Mouse (Mus musculus): ENCODE results near the gene Cdc16. TPM values are rescaled to one million over a fixed set of nuclear protein-coding genes. Genes with fewer than 3 reads are reported as not detected.

Cdc16 gene
- total RNA-seq, 2 experiments from 2014 or later = 33.3 to 55.3 TPM

DNA sequence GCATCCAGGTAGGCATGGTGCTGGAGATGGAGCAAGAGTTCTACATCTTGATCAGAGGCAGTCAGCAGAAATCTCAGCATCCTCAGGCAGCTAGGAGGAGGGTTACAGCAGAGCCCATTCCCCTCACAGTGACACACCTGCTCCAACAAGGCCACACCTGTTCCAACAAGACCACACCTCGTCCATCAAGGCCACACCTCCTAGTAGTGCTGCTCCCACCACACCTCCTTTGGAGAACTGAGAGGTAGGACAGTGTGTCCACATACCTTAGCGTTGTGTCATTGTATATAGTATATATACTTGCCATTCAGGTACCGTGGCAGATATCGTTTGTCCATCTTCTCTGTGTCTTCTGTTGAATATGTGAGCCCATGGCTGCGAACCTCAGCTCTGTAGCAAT lies 40.2 kb downstream of the Cdc16 start:
- ATAC-seq (ENCODE audit: poor library complexity, severe bottlenecking) = no peak

DNA sequence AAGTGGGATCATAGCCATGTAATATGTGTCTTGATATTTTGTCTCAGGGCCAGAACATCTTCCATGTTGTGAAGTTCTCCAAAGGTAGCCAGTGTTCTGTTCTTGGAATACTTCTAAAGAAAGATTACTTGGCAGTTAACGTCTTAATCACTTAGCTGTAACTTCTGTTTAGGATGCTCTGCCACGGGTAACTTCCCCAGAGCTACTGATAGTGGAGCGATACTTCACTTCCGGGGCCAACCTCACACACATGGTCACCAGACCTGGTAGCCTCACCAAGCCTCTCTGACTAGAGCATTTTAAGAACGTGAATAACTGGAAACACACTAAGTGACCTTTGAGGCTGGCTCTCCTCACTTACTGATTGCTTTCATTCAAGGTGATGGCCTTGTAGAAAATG lies 42.1 kb downstream of the Cdc16 start:
- no peak for ATAC-seq (ENCODE audit: poor library complexity, severe bottlenecking)

DNA sequence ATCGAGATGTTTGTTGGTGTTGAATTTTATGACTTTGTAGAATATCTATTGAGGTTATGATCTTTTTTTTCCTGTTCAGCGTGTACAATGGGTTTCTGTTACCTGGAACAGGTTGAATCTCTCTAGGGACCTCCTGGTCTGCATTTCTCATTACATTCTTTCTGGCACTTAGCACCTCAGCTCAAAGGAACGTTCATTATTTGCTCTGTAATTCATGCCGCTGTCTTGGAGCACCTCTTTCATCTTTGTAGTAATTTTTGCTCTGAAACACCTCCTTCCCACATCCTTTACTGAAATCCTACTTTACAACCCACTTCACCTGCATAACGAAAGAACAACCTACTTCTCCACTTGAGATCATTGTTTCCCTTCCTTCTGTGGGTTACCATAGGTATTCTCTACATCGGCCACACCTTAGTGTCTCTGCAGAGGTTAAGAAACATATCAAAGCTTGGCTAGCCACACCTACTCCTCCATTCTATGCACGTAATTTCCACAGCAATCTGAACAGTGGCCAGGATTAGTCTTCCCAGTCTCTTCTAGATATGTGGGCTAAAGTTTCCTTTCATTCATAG lies 71.2 kb downstream of the Cdc16 start:
- no peak for ATAC-seq (ENCODE audit: poor library complexity, severe bottlenecking)

Other genes starting within 250 kb of the Cdc16 start
- not detected in 2 replicates for gene 1700029H14Rik, start 195.2 kb upstream of the Cdc16 start, total RNA-seq (2015)
- gene 1700029H14Rik, start 195.2 kb upstream of the Cdc16 start, total RNA-seq (2017) = not detected in 2 replicates
- gene Rasa3, start 80.1 kb upstream of the Cdc16 start, total RNA-seq (2015) = 72.8 and 75.0 TPM in 2 replicates
- 159 and 164 TPM in 2 replicates for gene Rasa3, start 80.1 kb upstream of the Cdc16 start, total RNA-seq (2017)
- not detected in 2 replicates for gene Cfap97d2, start 51.8 kb upstream of the Cdc16 start, total RNA-seq (2015)
- not detected in 2 replicates for gene Cfap97d2, start 51.8 kb upstream of the Cdc16 start, total RNA-seq (2017)
- gene Upf3a, start 27.9 kb downstream of the Cdc16 start, total RNA-seq (2015) = 16.8 and 21.0 TPM in 2 replicates
- gene Upf3a, start 27.9 kb downstream of the Cdc16 start, total RNA-seq (2017) = 32.2 and 36.6 TPM in 2 replicates
- not detected in 2 replicates for gene AF366264, start 80.7 kb downstream of the Cdc16 start, total RNA-seq (2015)
- not detected in 2 replicates for gene AF366264, start 80.7 kb downstream of the Cdc16 start, total RNA-seq (2017)
- gene Champ1, start 112.0 kb downstream of the Cdc16 start, total RNA-seq (2015) = 10.5 and 10.8 TPM in 2 replicates
- 13.3 and 13.4 TPM in 2 replicates for gene Champ1, start 112.0 kb downstream of the Cdc16 start, total RNA-seq (2017)
- gene Coprs, start 132.6 kb downstream of the Cdc16 start, total RNA-seq (2015) = 3.9 and 7.4 TPM in 2 replicates
- 2.8 and 2.9 TPM in 2 replicates for gene Coprs, start 132.6 kb downstream of the Cdc16 start, total RNA-seq (2017)

Data from megakaryocyte, adult 5-6 weeks (primary cell).